ENCODE assay signal across 20 mouse cellular contexts in genomic region chr16:94055576-94055975, GRCm38 (mm10). TPM values are rescaled to one million over a fixed set of nuclear protein-coding genes. Genes with fewer than 3 reads are reported as not detected.
"Had no signal": no experiment of that assay in that cellular context is flagged by ENCODE, and none has a peak within 500 bp of the region (broad histone marks: within the 10 kb centered on the region; RNA-seq: fewer than 3 reads in every experiment).

No protein-coding gene starts in this region.

- H3K36me3 ChIP-seq: limb, embryonic 15.5 days; liver, embryonic 12.5 days; lung, embryonic 15.5 days; midbrain, embryonic 10.5 days; midbrain, embryonic 15.5 days; neural tube, embryonic 13.5 days had no signal

- H3K27me3 ChIP-seq: limb, embryonic 15.5 days; liver, embryonic 12.5 days; lung, embryonic 15.5 days; midbrain, embryonic 15.5 days; neural tube, embryonic 13.5 days had no signal

- H3K4me2 ChIP-seq: limb, embryonic 15.5 days; liver, embryonic 12.5 days; lung, embryonic 15.5 days; midbrain, embryonic 15.5 days; neural tube, embryonic 13.5 days had no signal

- H3K9ac ChIP-seq: limb, embryonic 15.5 days; liver, embryonic 12.5 days; lung, embryonic 15.5 days; midbrain, embryonic 15.5 days; neural tube, embryonic 13.5 days had no signal

- H3K4me1 ChIP-seq: liver, embryonic 12.5 days; midbrain, embryonic 10.5 days had no signal

- ATAC-seq: liver, embryonic 12.5 days; midbrain, embryonic 15.5 days had no signal

- DNase-seq: kidney, adult 11 months; kidney, adult 9 months; kidney, postnatal 36 days; lung, postnatal 4 days; right cerebral cortex, adult 18-20 months; right cerebral cortex, postnatal 25 days; thymus, postnatal 4 days had no signal

- H3K27ac ChIP-seq: kidney, postnatal 0 days; limb, embryonic 15.5 days; liver, embryonic 12.5 days; lung, embryonic 15.5 days; midbrain, embryonic 10.5 days; midbrain, embryonic 15.5 days; neural tube, embryonic 13.5 days; stomach, postnatal 0 days had no signal

- H3K4me3 ChIP-seq: limb, embryonic 15.5 days; liver, embryonic 12.5 days; lung, embryonic 15.5 days; midbrain, embryonic 10.5 days; midbrain, embryonic 15.5 days; neural tube, embryonic 13.5 days had no signal

- H3K9me3 ChIP-seq: limb, embryonic 15.5 days; liver, embryonic 12.5 days; lung, embryonic 15.5 days; midbrain, embryonic 10.5 days; midbrain, embryonic 15.5 days; neural tube, embryonic 13.5 days had no signal

RNA-seq across cellular contexts. Expression of gene Sim2, which starts 29.2 kb away (rescaled TPM):
- total RNA-seq: left cerebral cortex, adult 18-20 months; megakaryocyte, adult 5-6 weeks had no signal
- polyA plus RNA-seq: liver, embryonic 12.5 days; liver, embryonic 16.5 days; small intestine, adult 2 months had no signal

RNA-seq across cellular contexts. Expression of gene Cldn14, which starts 46.9 kb away (rescaled TPM):
- total RNA-seq: left cerebral cortex, adult 18-20 months; megakaryocyte, adult 5-6 weeks had no signal
- polyA plus RNA-seq: limb, embryonic 11.5 days; limb, embryonic 15.5 days; lung, embryonic 15.5 days; midbrain, embryonic 10.5 days; midbrain, embryonic 15.5 days had no signal
